Mouse (Mus musculus) CH12.LX (cell line): ENCODE data around the gene Psmb6. TPM values are rescaled to one million over a fixed set of nuclear protein-coding genes. Genes with fewer than 3 reads are reported as not detected.

Experiments
- DNase-seq: peaks from one replicate; pipeline ENCODE4 v3.0.0-alpha.2; 2013; ENCODE audit errors: extremely low read depth
- H3K27ac ChIP-seq: 2 replicates; pipeline ENCODE4 v1.5.1; 2012; ENCODE audit warnings: low read depth, mild to moderate bottlenecking, control low read depth, moderate library complexity; ENCODE audit not compliant: insufficient read depth
- H3K27me3 ChIP-seq: replicated peaks from 2 replicates; pipeline ENCODE3; 2012; ENCODE audit warnings: inconsistent platforms
- H3K36me3 ChIP-seq, 2 experiments: replicated peaks in 1 of 2; 2 replicates each; pipeline versions ENCODE3 to v1.6.1; 2012; ENCODE audit warnings: inconsistent platforms in 1 of 2, low read length in 1 of 2, mild to moderate bottlenecking in 1 of 2, mixed read lengths in 1 of 2, moderate library complexity in 1 of 2; ENCODE audit not compliant: control insufficient read depth in 1 of 2, insufficient read depth in 1 of 2
- H3K4me1 ChIP-seq, 2 experiments: 2 replicates each; pipeline ENCODE4 v1.6.1; 2012; ENCODE audit warnings: inconsistent platforms in 1 of 2, moderate library complexity in 1 of 2; ENCODE audit not compliant: insufficient read depth in 2 of 2, control insufficient read depth in 1 of 2
- H3K4me2 ChIP-seq: 2 replicates; pipeline ENCODE4 v1.6.1; 2012; ENCODE audit warnings: low read depth, mild to moderate bottlenecking, control low read depth; ENCODE audit not compliant: poor library complexity, insufficient read depth, severe bottlenecking
- H3K4me3 ChIP-seq, 3 experiments: fragments of 150-350 bp in 1 of 3; sonication (generic) in 1 of 3; replicated peaks in 1 of 3; 2 replicates each; pipeline versions ENCODE3 to v1.5.1; 2011 to 2012; ENCODE audit warnings: low read depth in 2 of 3, low read length in 2 of 3, mild to moderate bottlenecking in 2 of 3, moderate library complexity in 2 of 3, control low read depth in 1 of 3, improper control_type of control experiment in 1 of 3, inconsistent platforms in 1 of 3, mixed read lengths in 1 of 3; ENCODE audit not compliant: poor library complexity in 1 of 3
- H3K79me2 ChIP-seq: replicated peaks from 2 replicates; pipeline ENCODE4 v1.6.1; 2012; ENCODE audit warnings: mild to moderate bottlenecking, moderate library complexity; ENCODE audit not compliant: control insufficient read depth, poor library complexity, insufficient read depth, severe bottlenecking; ENCODE audit errors: extremely low read depth
- H3K9ac ChIP-seq: 2 replicates; pipeline ENCODE4 v1.6.1; 2012; ENCODE audit warnings: low read depth, mild to moderate bottlenecking, control low read depth, moderate library complexity; ENCODE audit not compliant: insufficient read depth
- H3K9me3 ChIP-seq: replicated peaks from 2 replicates; pipeline ENCODE3; 2012; ENCODE audit warnings: low read length, inconsistent platforms, mixed read lengths
- CHD2 ChIP-seq: IDR thresholded peaks from 2 replicates; pipeline ENCODE4 v1.6.1; 2011; ENCODE audit warnings: low read length, improper control_type of control experiment
- CTCF ChIP-seq, 2 experiments: IDR thresholded peaks in 1 of 2; conservative IDR thresholded peaks in 1 of 2; 2 replicates each; pipeline ENCODE4 v1.5.1; 2011 to 2012; ENCODE audit warnings: low read depth in 2 of 2, low read length in 2 of 2, improper control_type of control experiment in 1 of 2, inconsistent platforms in 1 of 2, mild to moderate bottlenecking in 1 of 2, moderate library complexity in 1 of 2
- ELF1 ChIP-seq: IDR thresholded peaks from 2 replicates; pipeline ENCODE4 v1.6.1; 2014; ENCODE audit warnings: low read depth, mild to moderate bottlenecking, inconsistent platforms, low read length, improper control_type of control experiment
- EP300 ChIP-seq: IDR thresholded peaks from 2 replicates; pipeline ENCODE4 v1.6.1; 2011; ENCODE audit warnings: low read length, improper control_type of control experiment
- ETS1 ChIP-seq: conservative IDR thresholded peaks from 2 replicates; pipeline ENCODE4 v1.6.1; 2012; ENCODE audit warnings: low read depth, mild to moderate bottlenecking, inconsistent platforms, low read length, improper control_type of control experiment, moderate library complexity
- IRF4 ChIP-seq: IDR thresholded peaks from 2 replicates; pipeline ENCODE4 v1.6.1; 2014; ENCODE audit warnings: low read depth, mild to moderate bottlenecking, inconsistent platforms, low read length, improper control_type of control experiment
- KAT2A ChIP-seq: IDR thresholded peaks from 2 replicates; pipeline ENCODE4 v1.6.1; 2012; ENCODE audit warnings: low read length, improper control_type of control experiment, inconsistent platforms; ENCODE audit not compliant: insufficient replicate concordance
- MAZ ChIP-seq: IDR thresholded peaks from 2 replicates; pipeline ENCODE4 v1.6.1; 2012; ENCODE audit warnings: low read depth, mild to moderate bottlenecking, inconsistent platforms, low read length, improper control_type of control experiment, moderate library complexity
- MXI1 ChIP-seq: IDR thresholded peaks from 2 replicates; pipeline ENCODE4 v1.6.1; 2011; ENCODE audit warnings: mild to moderate bottlenecking, low read depth, low read length, improper control_type of control experiment
- NELFE ChIP-seq: IDR thresholded peaks from 2 replicates; pipeline ENCODE4 v1.6.1; 2011; ENCODE audit warnings: low read depth, low read length, improper control_type of control experiment
- NRF1 ChIP-seq: IDR thresholded peaks from 2 replicates; pipeline ENCODE4 v1.6.1; 2014; ENCODE audit warnings: low read depth, mild to moderate bottlenecking, inconsistent platforms, low read length, improper control_type of control experiment, moderate library complexity
- PAX5 ChIP-seq: IDR thresholded peaks from 2 replicates; pipeline ENCODE4 v1.6.1; 2012; ENCODE audit warnings: low read length, inconsistent platforms, mixed read lengths
- RAD21 ChIP-seq: IDR thresholded peaks from 2 replicates; pipeline ENCODE4 v1.6.1; 2011; ENCODE audit warnings: low read depth, mild to moderate bottlenecking, low read length, improper control_type of control experiment, moderate library complexity
- SIN3A ChIP-seq: IDR thresholded peaks from 2 replicates; pipeline ENCODE4 v1.6.1; 2012; ENCODE audit warnings: low read length, improper control_type of control experiment, inconsistent platforms
- UBTF ChIP-seq: IDR thresholded peaks from 2 replicates; pipeline ENCODE4 v1.6.1; 2012; ENCODE audit warnings: low read depth, mild to moderate bottlenecking, inconsistent platforms, low read length, improper control_type of control experiment, moderate library complexity
- ZC3H11A ChIP-seq: IDR thresholded peaks from 2 replicates; pipeline ENCODE4 v1.6.1; 2012; ENCODE audit warnings: low read depth, mild to moderate bottlenecking, inconsistent platforms, low read length, improper control_type of control experiment
- ZNF384 ChIP-seq: IDR thresholded peaks from 2 replicates; pipeline ENCODE4 v1.6.1; 2012; ENCODE audit warnings: low read depth, low read length, improper control_type of control experiment, inconsistent platforms
- dilution Hi-C: fragments of 300-500 bp; cut with MboI; formaldehyde crosslinking; loops from 2 replicates; pipeline ENCODE4 v1.14.3; 2020; ENCODE audit warnings: low sequenced_read_pairs; ENCODE audit not compliant: extremely low pct_unique_long_range_greater_than_20kb, extremely low pct_ligation_motif_present
- in situ Hi-C: fragments of 300-500 bp; cut with MboI; formaldehyde crosslinking; loops from 3 replicates; pipeline ENCODE4 v1.14.3; 2019; ENCODE audit warnings: low sequenced_read_pairs, low pct_ligation_motif_present, low pct_unique_long_range_greater_than_20kb, mixed read lengths
- polyA plus RNA-seq: library from polyadenylated mRNA; unstranded; fragments of >175 nt; gene quantifications from 2 replicates; pipeline ENCODE4 v1.2.1, GENCODE M21; 2012; ENCODE audit warnings: low read depth; ENCODE audit not compliant: insufficient read length
- total RNA-seq, 2 experiments: library from RNA; depleted of rRNA; stranded (reverse); fragments of 300-350 nt in 1 of 2; fragments of >200 nt in 1 of 2; gene quantifications; 2 replicates each; pipeline ENCODE4 v1.2.3; 2012 to 2014

Psmb6 gene
- total and polyA plus RNA-seq, 3 experiments, result 779 to 921 (median 831) TPM

GRCm38 (mm10) chr11:70540928-70541327 is 15.8 kb downstream of the Psmb6 start:
- no peak overlapping the region for H3K4me3 ChIP-seq
- dilution Hi-C loops, result no loop called here
- DNase-seq, result no peak
- H3K36me3 ChIP-seq, result peaks cover 0 to 9% of the 10 kb centered on the region in 2 experiments
- TF ChIP-seq IRF4 (no peak), RAD21 (no peak), MAZ (no peak), ZC3H11A (no peak), CHD2 (no peak), UBTF (no peak), ELF1 (no peak), KAT2A (no peak), SIN3A (no peak), ETS1 (no peak), PAX5 (no peak), ZNF384 (no peak), NELFE (no peak)
- H3K9ac ChIP-seq, result no peak overlapping the region
- in situ Hi-C loops, result no loop called here
- H3K79me2 ChIP-seq, result no peaks in the 10 kb centered on the region
- H3K9me3 ChIP-seq, result no peaks in the 10 kb centered on the region
- H3K27me3 ChIP-seq, result no peaks in the 10 kb centered on the region
- no peak overlapping the region for H3K27ac ChIP-seq
- H3K4me1 ChIP-seq, result peaks cover 0 to 16% of the 10 kb centered on the region in 2 experiments; a peak in 2 of 4 replicates
- H3K4me2 ChIP-seq, result peak overlapping the region; percentile 65; the same call in 1 of the 2 replicates

GRCm38 (mm10) chr11:70541415-70541814 is 16.2 kb downstream of the Psmb6 start:
- Histone ChIP-seq H3K27me3 (no peaks in the 10 kb centered on the region), H3K4me3 (no peak overlapping the region), H3K4me1 (peaks cover 0 to 16% of the 10 kb centered on the region in 2 experiments; a peak in 2 of 4 replicates), H3K27ac (no peak overlapping the region), H3K9me3 (no peaks in the 10 kb centered on the region), H3K36me3 (peaks cover 0 to 9% of the 10 kb centered on the region in 2 experiments), H3K9ac (no peak overlapping the region), H3K4me2 (no peak overlapping the region)
- in situ Hi-C loops, result no loop called here
- DNase-seq, result no peak
- dilution Hi-C loops, result no loop called here
- TF ChIP-seq CTCF (conservative IDR thresholded peaks at IDR 0.05 in 1 of 2, IDR thresholded peaks at IDR 0.05 in 1 of 2; ENCODE audit: low read depth in 2 of 2, low read length in 2 of 2) (no peak), EP300 (no peak), NRF1 (no peak), KAT2A (no peak), MXI1 (no peak)
- TF ChIP-seq, all 38 proteins: peak for 0
- no peaks in the 10 kb centered on the region for H3K79me2 ChIP-seq
